In the genomic region with DNA sequence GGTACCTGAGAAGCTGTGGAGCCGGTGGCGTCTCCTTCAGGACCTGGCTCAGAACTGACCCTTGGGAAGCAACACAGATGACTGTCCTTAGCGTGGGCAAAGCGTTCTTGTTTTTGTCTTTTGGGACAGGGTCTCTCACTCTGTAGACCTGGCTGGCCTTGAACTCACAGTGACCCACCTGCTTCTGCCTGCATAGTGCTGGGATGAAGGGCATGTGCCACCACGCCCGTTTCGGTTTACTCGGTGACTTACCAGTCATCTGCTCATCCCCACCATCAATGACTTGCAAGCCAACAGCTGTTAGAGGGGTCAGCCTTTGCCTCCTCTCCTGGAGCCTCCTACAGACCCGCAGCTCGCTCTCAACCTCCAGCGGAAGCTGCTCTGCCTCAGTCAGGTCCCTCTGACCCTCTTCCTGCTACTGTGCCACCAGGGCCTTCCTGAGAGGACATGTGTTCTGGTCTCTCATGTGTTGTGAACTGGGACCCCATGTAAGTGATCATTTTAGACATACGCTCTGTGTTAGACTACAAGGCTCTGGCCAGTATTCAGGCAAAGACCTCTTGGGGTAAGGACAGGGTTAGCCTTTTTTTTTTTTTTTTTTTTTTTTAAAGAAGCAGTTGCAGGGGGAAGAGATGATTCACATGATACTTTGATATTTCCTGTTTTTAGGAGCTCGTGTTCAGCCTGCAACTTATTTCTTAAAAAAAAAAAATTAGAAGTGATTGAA, we compare ENCODE assay signal across 8 mouse cellular contexts.
DNase-seq lines count a peak whose midpoint lies in the region; TF ChIP-seq lines count a peak whose summit lies in the region.
"Had no signal": no experiment of that assay in that cellular context is flagged by ENCODE, and none has a peak within 500 bp of the region (broad histone marks: within the 10 kb centered on the region; RNA-seq: fewer than 3 reads in every experiment).

No protein-coding gene starts in this region.

- TF ChIP-seq EP300 in MEL (IDR thresholded peaks at IDR 0.05; ENCODE audit: low read depth in 1 of 2, low read length in 2 of 2), result no peak

- 82% methylated on average over 13 of the region's 13 CpGs for WGBS in macrophage (ENCODE audit: missing documents)

- no peak for TF ChIP-seq RAD21 in MEL (IDR thresholded peaks at IDR 0.05; ENCODE audit: low read depth, low read length)

- peak overlapping the region; percentile 52 for H3K9ac ChIP-seq in MEL (ENCODE audit: control insufficient read depth, low read depth, low read length, poor library complexity, severe bottlenecking)
- H3K9ac ChIP-seq: stomach, embryonic 15.5 days had no signal

- H3K79me2 ChIP-seq in MEL (ENCODE audit: control insufficient read depth, insufficient read depth, low read length, poor library complexity) (peaks cover 4% of the 10 kb centered on the region), macrophage (ENCODE audit: inconsistent target) (peaks cover 83% of the 10 kb centered on the region)

- intact Hi-C loops in left cerebral cortex, adult 2 months (cut with DNase I), result loop anchor here (1.0 to 10.0 kb wide), 3 partner anchors 22 to 314 kb away; no protein-coding TSS in a partner anchor
- intact Hi-C loops in left cerebral cortex, postnatal 10 days (cut with DNase I), result loop anchor here (2.0 kb wide), 1 partner anchor 22 kb away; no protein-coding TSS in a partner anchor

- H3K36me3 ChIP-seq in MEL (ENCODE audit: control insufficient read depth in 1 of 2, insufficient read depth in 2 of 2, low read length in 2 of 2) (peaks cover 0 to 49% of the 10 kb centered on the region in 2 experiments; a peak in 2 of 4 replicates), macrophage (ENCODE audit: inconsistent target) (no peaks in the 10 kb centered on the region)
- H3K36me3 ChIP-seq: stomach, embryonic 15.5 days had no signal

- no peaks in the 10 kb centered on the region for H3K9me3 ChIP-seq in MEL (replicated peaks; ENCODE audit: insufficient read depth, low read length)
- H3K9me3 ChIP-seq: stomach, embryonic 15.5 days had no signal

- H3K4me3 ChIP-seq in left cerebral cortex, adult 2 months, result peak overlapping the region; percentile 79
- H3K4me3 ChIP-seq in MEL (ENCODE audit: control insufficient read depth in 1 of 2, insufficient read depth in 1 of 2, low read depth in 2 of 2, low read length in 2 of 2) (peak overlapping the region in 1 of 2 experiments; percentile 13; a peak in 1 of 4 replicates), macrophage (ENCODE audit: inconsistent target) (no peak overlapping the region)
- H3K4me3 ChIP-seq: stomach, embryonic 15.5 days had no signal

- TF ChIP-seq POLR2A in MEL (IDR thresholded peaks at IDR 0.05; ENCODE audit: control insufficient read depth in 1 of 2, insufficient read depth in 1 of 2, low read depth in 1 of 2, low read length in 2 of 2, poor library complexity in 1 of 2), result no peak

- H3K27me3 ChIP-seq in MEL (ENCODE audit: control insufficient read depth in 1 of 2, insufficient read depth in 2 of 2, low read length in 2 of 2), result no peaks in the 10 kb centered on the region

- peak; percentile 56 for DNase-seq in cerebellum, adult 9-11 months
- no peak for DNase-seq in cerebellum, adult 11 months
- DNase-seq in left cerebral cortex, adult 2 months (ENCODE audit: extremely low spot score in 1 of 2, low spot score in 2 of 2), result no peak
- no peak for DNase-seq in left cerebral cortex, postnatal 10 days (ENCODE audit: extremely low spot score in 1 of 2, low spot score in 2 of 2)
- DNase-seq in MEL (ENCODE audit: low read depth, low spot score), result peak; percentile 57
- no peak for DNase-seq in retina, postnatal 1 day

- H3K4me1 ChIP-seq in MEL (ENCODE audit: control insufficient read depth in 1 of 2, insufficient read depth in 2 of 2, low read length in 2 of 2), result peaks cover 18 to 60% of the 10 kb centered on the region in 2 experiments

- TF ChIP-seq CTCF in left cerebral cortex, adult 2 months (IDR thresholded peaks at IDR 0.05), result no peak
- no peak for TF ChIP-seq CTCF in MEL (IDR thresholded peaks at IDR 0.05 in 2 of 3, conservative IDR thresholded peaks at IDR 0.05 in 1 of 3; ENCODE audit: control insufficient read depth in 1 of 3, insufficient read depth in 1 of 3, low read depth in 2 of 3, low read length in 3 of 3, poor library complexity in 1 of 3, severe bottlenecking in 1 of 3)

- H3K27ac ChIP-seq in left cerebral cortex, adult 2 months, result peak overlapping the region; percentile 95
- H3K27ac ChIP-seq in MEL (ENCODE audit: control insufficient read depth, low read depth, low read length), result peak overlapping the region; percentile 96
- peak overlapping the region; percentile 98 for H3K27ac ChIP-seq in macrophage
- H3K27ac ChIP-seq: stomach, embryonic 15.5 days had no signal

TF ChIP-seq in MEL, 35 proteins besides CTCF, POLR2A, EP300 and RAD21:
- TF ChIP-seq ZNF384 (IDR thresholded peaks at IDR 0.05; ENCODE audit: low read depth, low read length) (peak; percentile 98), ZC3H11A (IDR thresholded peaks at IDR 0.05; ENCODE audit: low read depth, low read length) (no peak)

Comparison
In these comparisons a context has a peak if more than half of its experiments do, and no peak if none do; other contexts are left out.
1. DNase-seq: peak in cerebellum, adult 9-11 months (single experiment) and MEL (single experiment); none in cerebellum, adult 11 months (single experiment), left cerebral cortex, adult 2 months (0 of 2), left cerebral cortex, postnatal 10 days (0 of 2) and retina, postnatal 1 day (single experiment).
2. Peak in every context shown above with its lines, with median percentiles within 50 percentile points of each other: H3K27ac ChIP-seq.